Mouse (Mus musculus) intestine, embryonic 15.5 days (tissue): ENCODE results near the gene Cd96. TPM values are rescaled to one million over a fixed set of nuclear protein-coding genes. Genes with fewer than 3 reads are reported as not detected.

ENCODE experiments used
- ATAC-seq: fragments of 200-750 bp; cut with Nextera tagmentation; 2 replicates; pipeline ENCODE4 v1.8.0; 2017; ENCODE audit warnings: moderate TSS enrichment, moderate library complexity
- H3K27ac ChIP-seq: fragments of 300-500 bp; sonication (generic); 2 replicates; pipeline ENCODE4 v1.5.1; 2015; ENCODE audit warnings: mild to moderate bottlenecking, inconsistent platforms
- H3K27me3 ChIP-seq: fragments of 300-500 bp; sonication (generic); replicated peaks from 2 replicates; pipeline ENCODE4 v1.6.1; 2015; ENCODE audit warnings: inconsistent platforms
- H3K36me3 ChIP-seq: fragments of 300-500 bp; sonication (generic); 2 replicates; pipeline ENCODE4 v1.6.1; 2015; ENCODE audit warnings: inconsistent platforms
- H3K4me1 ChIP-seq: fragments of 300-500 bp; sonication (generic); replicated peaks from 2 replicates; pipeline ENCODE4 v1.6.1; 2015; ENCODE audit warnings: inconsistent platforms
- H3K4me2 ChIP-seq: fragments of 300-500 bp; sonication (generic); replicated peaks from 2 replicates; pipeline ENCODE4 v1.6.1; 2015; ENCODE audit warnings: mild to moderate bottlenecking, inconsistent platforms
- H3K4me3 ChIP-seq: fragments of 300-500 bp; sonication (generic); replicated peaks from 2 replicates; pipeline ENCODE4 v1.5.1; 2015; ENCODE audit warnings: inconsistent platforms
- H3K9ac ChIP-seq: fragments of 300-500 bp; sonication (generic); 2 replicates; pipeline ENCODE4 v1.6.1; 2015; ENCODE audit warnings: inconsistent platforms
- H3K9me3 ChIP-seq: fragments of 300-500 bp; sonication (generic); 2 replicates; pipeline ENCODE4 v1.6.1; 2016; ENCODE audit warnings: inconsistent platforms
- WGBS: fragments of 180-500 bp; shearing (Covaris S2); methylation state at CpG from one replicate; pipeline ENCODE4 v1.1.7; 2015; 5-methylcytosine and 5-hydroxymethylcytosine counted together
- polyA plus RNA-seq: library from polyadenylated mRNA; unstranded; fragments of >200 nt; fragmentation: Nextera tagmentation; extraction: Ambion mirVana; gene quantifications from 2 replicates; pipeline ENCODE4 v1.2.1, GENCODE M21; 2015

Cd96 gene
- polyA plus RNA-seq, 1 experiment from 2014 or later: 0.43 TPM

DNA sequence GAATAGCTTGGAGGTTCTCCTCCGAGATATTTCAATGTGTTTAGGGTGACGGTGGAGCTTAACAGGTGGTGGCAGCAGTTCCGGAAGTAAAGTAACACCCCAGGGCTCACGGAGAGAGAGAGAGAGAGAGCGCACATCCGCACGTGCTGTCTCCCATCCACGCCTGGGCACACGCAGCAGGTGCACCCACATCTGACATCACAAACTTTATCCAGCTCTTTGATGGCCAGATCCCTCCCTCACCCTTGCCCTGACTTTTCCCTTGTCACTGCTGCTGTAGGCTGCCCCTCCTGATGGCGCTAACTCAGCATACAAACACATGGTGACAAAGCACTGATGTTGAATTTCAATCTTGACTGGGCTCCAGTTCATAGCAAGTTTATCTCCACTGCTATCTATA is 113.8 kb downstream of the Cd96 start:
- WGBS: 81% methylated on average over 10 of the region's 10 CpGs
- ATAC-seq: no peak
- Histone ChIP-seq H3K27me3 (no peaks in the 10 kb centered on the region), H3K27ac (no peak overlapping the region), H3K4me3 (no peak overlapping the region), H3K4me1 (no peaks in the 10 kb centered on the region; the same call in 1 of the 2 replicates), H3K9ac (no peak overlapping the region), H3K9me3 (no peaks in the 10 kb centered on the region), H3K36me3 (no peaks in the 10 kb centered on the region), H3K4me2 (no peak overlapping the region)

- Histone ChIP-seq H3K9me3 (no peaks in the 10 kb centered on the region), H3K27ac (no peak overlapping the region), H3K27me3 (no peaks in the 10 kb centered on the region), H3K9ac (no peak overlapping the region), H3K4me3 (no peak overlapping the region), H3K36me3 (no peaks in the 10 kb centered on the region), H3K4me2 (no peak overlapping the region), H3K4me1 (no peaks in the 10 kb centered on the region)
- 84% methylated on average over 10 of the region's 10 CpGs for WGBS
- ATAC-seq: no peak
Observed at GRCm38 (mm10) chr16:46001550-46002166, 118.4 kb downstream of the Cd96 start.

DNA sequence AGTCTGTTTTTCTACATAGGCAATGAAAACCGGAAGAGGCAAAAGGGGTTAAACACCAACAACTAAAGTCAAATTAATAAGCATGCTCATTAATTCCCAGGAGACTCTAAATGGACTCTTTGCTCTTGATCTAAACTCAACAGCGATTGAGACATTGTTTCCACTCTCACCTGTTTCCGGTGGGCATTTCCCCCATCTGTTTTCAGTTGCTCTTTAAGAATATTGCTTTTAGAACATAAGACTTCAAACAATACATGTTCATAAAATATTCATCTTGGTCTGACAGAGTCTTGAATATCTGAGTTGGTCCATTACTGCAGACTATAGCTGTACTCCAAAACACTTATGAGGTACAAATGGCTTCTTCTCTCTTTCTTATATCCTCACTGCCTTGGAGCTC is 119.1 kb downstream of the Cd96 start:
- Histone ChIP-seq H3K9me3 (no peaks in the 10 kb centered on the region), H3K27ac (no peak overlapping the region), H3K27me3 (no peaks in the 10 kb centered on the region), H3K9ac (no peak overlapping the region), H3K4me3 (no peak overlapping the region), H3K36me3 (no peaks in the 10 kb centered on the region), H3K4me2 (no peak overlapping the region), H3K4me1 (no peaks in the 10 kb centered on the region)
- ATAC-seq: no peak
- WGBS: 89% methylated on average over 3 of the region's 3 CpGs

DNA sequence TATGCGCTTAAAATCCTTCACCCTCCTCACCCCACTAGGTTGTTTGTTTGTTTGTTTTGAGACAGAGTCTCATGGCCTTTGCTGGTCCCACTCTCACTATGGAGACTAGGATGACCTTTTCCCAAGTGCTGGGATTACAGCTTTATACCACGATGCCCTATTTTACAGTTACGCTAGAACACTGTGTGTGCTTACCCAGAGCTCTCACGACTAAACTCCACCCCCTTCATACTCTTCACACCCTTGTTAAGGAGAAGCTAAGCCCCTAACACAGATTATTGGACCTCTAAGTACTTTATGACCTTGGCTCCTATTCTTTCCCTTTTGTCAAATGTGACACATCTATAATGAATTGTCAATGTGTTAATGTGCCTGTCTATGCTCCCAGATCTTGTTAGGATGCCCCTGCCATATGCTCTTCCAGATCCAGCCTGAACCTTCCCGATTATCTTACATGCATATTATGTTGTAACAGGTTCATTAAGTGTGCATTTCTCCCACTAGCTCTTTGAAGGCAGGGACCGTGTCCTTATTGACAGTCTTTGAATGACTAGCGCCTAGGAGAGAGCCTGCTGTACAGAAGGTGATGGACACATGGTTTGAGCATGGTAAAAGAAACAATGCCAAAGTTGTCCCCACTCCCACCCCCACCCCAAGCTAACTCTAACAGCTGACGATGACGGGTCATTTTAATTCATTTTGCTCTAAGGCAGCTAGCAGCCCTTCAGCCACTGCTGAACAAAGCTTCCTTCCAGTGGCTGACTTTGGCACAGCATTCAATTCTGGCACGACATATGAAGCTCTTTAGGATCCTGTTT is 120.5 kb downstream of the Cd96 start:
- no peak overlapping the region for H3K4me3 ChIP-seq
- no peak overlapping the region for H3K4me2 ChIP-seq
- H3K27ac ChIP-seq: no peak overlapping the region
- no peaks in the 10 kb centered on the region for H3K4me1 ChIP-seq
- no peaks in the 10 kb centered on the region for H3K36me3 ChIP-seq
- WGBS: 71% methylated on average over 10 of the region's 10 CpGs
- H3K9ac ChIP-seq: no peak overlapping the region
- no peaks in the 10 kb centered on the region for H3K9me3 ChIP-seq
- no peak for ATAC-seq
- H3K27me3 ChIP-seq: no peaks in the 10 kb centered on the region

DNA sequence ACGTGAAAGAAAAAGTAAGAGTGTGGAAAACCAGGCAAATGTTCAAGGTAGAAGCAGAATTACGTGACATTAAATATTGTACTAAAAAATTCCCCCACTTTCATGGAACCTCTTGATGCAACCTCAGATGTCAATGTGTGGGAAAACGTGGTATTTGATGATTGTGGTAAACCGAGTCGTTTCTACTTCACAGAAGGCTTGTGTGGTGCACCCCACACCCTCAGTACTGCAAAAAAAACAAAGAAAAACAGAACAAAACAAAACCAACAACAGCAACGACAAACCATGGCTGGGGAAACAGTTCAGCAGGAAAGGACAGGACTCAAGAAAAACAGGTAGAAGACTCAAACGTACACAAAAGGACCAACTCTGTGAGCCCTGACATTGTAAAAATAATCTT is 121.8 kb downstream of the Cd96 start:
- no peaks in the 10 kb centered on the region for H3K9me3 ChIP-seq
- no peaks in the 10 kb centered on the region for H3K36me3 ChIP-seq
- H3K4me1 ChIP-seq: no peaks in the 10 kb centered on the region
- ATAC-seq: no peak
- WGBS: 77% methylated on average over 7 of the region's 7 CpGs
- H3K9ac ChIP-seq: no peak overlapping the region
- H3K4me3 ChIP-seq: no peak overlapping the region
- no peak overlapping the region for H3K4me2 ChIP-seq
- no peaks in the 10 kb centered on the region for H3K27me3 ChIP-seq
- no peak overlapping the region for H3K27ac ChIP-seq

- Histone ChIP-seq H3K36me3 (no peaks in the 10 kb centered on the region), H3K9ac (no peak overlapping the region), H3K27ac (no peak overlapping the region), H3K4me2 (no peak overlapping the region), H3K9me3 (no peaks in the 10 kb centered on the region), H3K27me3 (no peaks in the 10 kb centered on the region), H3K4me3 (no peak overlapping the region), H3K4me1 (no peaks in the 10 kb centered on the region)
- WGBS: 49% methylated on average over 10 of the region's 10 CpGs
- ATAC-seq: no peak
Observed at GRCm38 (mm10) chr16:45990901-45991676, 129.0 kb downstream of the Cd96 start.

DNA sequence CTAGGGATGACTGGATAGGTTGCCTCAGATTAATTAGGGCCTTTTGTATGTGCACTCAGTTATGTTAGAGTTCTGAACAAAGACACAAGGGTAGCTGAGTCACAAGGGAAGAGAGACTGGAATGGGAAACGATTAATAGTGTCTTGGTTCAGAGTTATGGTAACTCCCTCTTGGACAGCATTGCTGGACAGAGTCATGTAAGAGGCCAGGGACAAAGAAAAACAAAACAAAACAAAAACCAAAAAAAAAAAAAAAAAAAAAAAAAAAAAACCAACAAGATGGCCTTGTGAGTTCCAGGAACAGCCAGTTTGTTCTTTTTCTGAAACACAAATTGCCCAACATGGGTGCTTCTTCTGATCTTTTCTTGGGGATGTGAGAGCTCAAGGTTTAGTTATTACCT is 133.8 kb downstream of the Cd96 start:
- Histone ChIP-seq H3K4me2 (no peak overlapping the region), H3K27ac (no peak overlapping the region), H3K9ac (no peak overlapping the region), H3K4me1 (0 out of 2 replicates have a peak, but pooled peaks cover 5% of the 10 kb centered on the region), H3K4me3 (no peak overlapping the region), H3K9me3 (no peaks in the 10 kb centered on the region), H3K36me3 (no peaks in the 10 kb centered on the region), H3K27me3 (no peaks in the 10 kb centered on the region)
- WGBS: 78% methylated on average over 1 of the region's 1 CpGs
- ATAC-seq: no peak

Other genes with a start within 250 kb of the Cd96 start
- 28.7 and 31.8 TPM in 2 replicates for gene Phldb2, start 166.7 kb downstream of the Cd96 start, polyA plus RNA-seq
- gene Plcxd2, start 110.0 kb downstream of the Cd96 start, polyA plus RNA-seq: 2.5 and 2.7 TPM in 2 replicates
- 4.7 and 5.8 TPM in 2 replicates for gene Gm4737, start 34.8 kb upstream of the Cd96 start, polyA plus RNA-seq